Mouse (Mus musculus) lung, postnatal 0 days (tissue): ENCODE results near the gene Diaph2.

Experiments used
- CTCF ChIP-seq: IDR thresholded peaks from 2 replicates; pipeline ENCODE4 v1.5.1; 2016; ENCODE audit warnings: antibody characterized with exemption, mild to moderate bottlenecking
- EP300 ChIP-seq: IDR thresholded peaks from 2 replicates; pipeline ENCODE4 v1.6.1; 2016; ENCODE audit warnings: antibody characterized with exemption, mild to moderate bottlenecking, control low read depth

DNA sequence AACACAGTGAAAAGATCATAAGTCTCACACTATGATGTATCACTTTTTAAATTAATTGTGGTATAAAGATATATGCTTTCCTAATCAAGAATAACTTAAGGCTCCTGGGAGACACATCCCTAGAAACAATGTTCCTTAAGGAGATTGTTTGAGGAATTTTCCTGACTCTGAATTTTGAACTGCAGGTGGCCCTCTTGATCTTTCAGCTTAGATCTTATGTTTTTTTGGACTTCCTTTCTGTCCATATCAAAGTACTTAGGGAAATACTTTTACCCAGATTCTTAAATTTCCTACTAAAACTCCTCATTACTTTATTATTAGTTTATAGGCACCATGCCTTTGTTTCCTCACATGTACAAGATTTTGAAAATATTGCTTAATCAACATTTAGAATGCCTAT lies 258.7 kb downstream of the Diaph2 start:
- TF ChIP-seq EP300 (no peak), CTCF (no peak)
